Mouse (Mus musculus): Measurements from ENCODE around the gene Tbc1d10c. TPM values are rescaled to one million over a fixed set of nuclear protein-coding genes. Genes with fewer than 3 reads are reported as not detected.
A peak's percentile ranks its signal among the peaks of the same experiment; 100 is the strongest.

Gene Tbc1d10c
- total RNA-seq, 1 experiment from 2014 or later = 34.7 TPM

- no peak for ATAC-seq (replicated peaks; ENCODE audit: low read depth, poor library complexity, severe bottlenecking)
Measured at GRCm38 (mm10) chr19:4166678-4167476, 24.2 kb downstream of the Tbc1d10c start.

GRCm38 (mm10) chr19:4164721-4165120 lies 26.4 kb downstream of the Tbc1d10c start:
- ATAC-seq (replicated peaks; ENCODE audit: low read depth, poor library complexity, severe bottlenecking) = no peak

- ATAC-seq (replicated peaks; ENCODE audit: low read depth, poor library complexity, severe bottlenecking) = no peak
Measured at GRCm38 (mm10) chr19:4164100-4164499, 27.0 kb downstream of the Tbc1d10c start.

- ATAC-seq (replicated peaks; ENCODE audit: low read depth, poor library complexity, severe bottlenecking) = no peak
Measured at GRCm38 (mm10) chr19:4163543-4163887, 27.6 kb downstream of the Tbc1d10c start.

GRCm38 (mm10) chr19:4162646-4163542 lies 28.2 kb downstream of the Tbc1d10c start, which contains the start of gene Rps6kb2:
Gene Rps6kb2, minus strand, starts transcription at chr19:4163354.
- peak; percentile 94 for ATAC-seq (replicated peaks; ENCODE audit: low read depth, poor library complexity, severe bottlenecking)

- no peak for ATAC-seq (replicated peaks; ENCODE audit: low read depth, poor library complexity, severe bottlenecking)
Measured at GRCm38 (mm10) chr19:4159049-4159448, 32.0 kb downstream of the Tbc1d10c start.

GRCm38 (mm10) chr19:4156771-4157170 lies 34.3 kb downstream of the Tbc1d10c start:
- ATAC-seq (replicated peaks; ENCODE audit: low read depth, poor library complexity, severe bottlenecking) = no peak

GRCm38 (mm10) chr19:4156073-4156579 lies 35.0 kb downstream of the Tbc1d10c start:
- ATAC-seq (replicated peaks; ENCODE audit: low read depth, poor library complexity, severe bottlenecking) = no peak

- no peak for ATAC-seq (replicated peaks; ENCODE audit: low read depth, poor library complexity, severe bottlenecking)
Measured at GRCm38 (mm10) chr19:4155223-4156072, 35.6 kb downstream of the Tbc1d10c start.

GRCm38 (mm10) chr19:4154437-4155222 lies 36.5 kb downstream of the Tbc1d10c start:
- peak; percentile 71 for ATAC-seq (replicated peaks; ENCODE audit: low read depth, poor library complexity, severe bottlenecking)

- ATAC-seq (replicated peaks; ENCODE audit: low read depth, poor library complexity, severe bottlenecking) = no peak
Measured at GRCm38 (mm10) chr19:4153232-4153654, 37.8 kb downstream of the Tbc1d10c start, which contains the start of gene Ptprcap. Gene Ptprcap, plus strand, starts transcription at chr19:4153604.

GRCm38 (mm10) chr19:4152445-4153231 lies 38.4 kb downstream of the Tbc1d10c start:
- ATAC-seq (replicated peaks; ENCODE audit: low read depth, poor library complexity, severe bottlenecking) = no peak

- ATAC-seq (replicated peaks; ENCODE audit: low read depth, poor library complexity, severe bottlenecking) = no peak
Measured at GRCm38 (mm10) chr19:4151898-4152297, 39.2 kb downstream of the Tbc1d10c start.

GRCm38 (mm10) chr19:4151488-4151860 lies 39.6 kb downstream of the Tbc1d10c start:
- no peak for ATAC-seq (replicated peaks; ENCODE audit: low read depth, poor library complexity, severe bottlenecking)

- ATAC-seq (replicated peaks; ENCODE audit: low read depth, poor library complexity, severe bottlenecking) = no peak
Measured at GRCm38 (mm10) chr19:4150567-4151487, 40.3 kb downstream of the Tbc1d10c start.

GRCm38 (mm10) chr19:4149764-4150461 lies 41.2 kb downstream of the Tbc1d10c start:
- ATAC-seq (replicated peaks; ENCODE audit: low read depth, poor library complexity, severe bottlenecking) = no peak

- ATAC-seq (replicated peaks; ENCODE audit: low read depth, poor library complexity, severe bottlenecking) = no peak
Measured at GRCm38 (mm10) chr19:4149283-4149682, 41.8 kb downstream of the Tbc1d10c start.

All from common myeloid progenitor, adult 5-6 weeks (primary cell).